Mouse (Mus musculus): ENCODE results near the gene Sdhb. TPM values are rescaled to one million over a fixed set of nuclear protein-coding genes. Genes with fewer than 3 reads are reported as not detected.

Sdhb gene
- total and polyA plus RNA-seq, 3 experiments: 292 to 414 (median 342) TPM

DNA sequence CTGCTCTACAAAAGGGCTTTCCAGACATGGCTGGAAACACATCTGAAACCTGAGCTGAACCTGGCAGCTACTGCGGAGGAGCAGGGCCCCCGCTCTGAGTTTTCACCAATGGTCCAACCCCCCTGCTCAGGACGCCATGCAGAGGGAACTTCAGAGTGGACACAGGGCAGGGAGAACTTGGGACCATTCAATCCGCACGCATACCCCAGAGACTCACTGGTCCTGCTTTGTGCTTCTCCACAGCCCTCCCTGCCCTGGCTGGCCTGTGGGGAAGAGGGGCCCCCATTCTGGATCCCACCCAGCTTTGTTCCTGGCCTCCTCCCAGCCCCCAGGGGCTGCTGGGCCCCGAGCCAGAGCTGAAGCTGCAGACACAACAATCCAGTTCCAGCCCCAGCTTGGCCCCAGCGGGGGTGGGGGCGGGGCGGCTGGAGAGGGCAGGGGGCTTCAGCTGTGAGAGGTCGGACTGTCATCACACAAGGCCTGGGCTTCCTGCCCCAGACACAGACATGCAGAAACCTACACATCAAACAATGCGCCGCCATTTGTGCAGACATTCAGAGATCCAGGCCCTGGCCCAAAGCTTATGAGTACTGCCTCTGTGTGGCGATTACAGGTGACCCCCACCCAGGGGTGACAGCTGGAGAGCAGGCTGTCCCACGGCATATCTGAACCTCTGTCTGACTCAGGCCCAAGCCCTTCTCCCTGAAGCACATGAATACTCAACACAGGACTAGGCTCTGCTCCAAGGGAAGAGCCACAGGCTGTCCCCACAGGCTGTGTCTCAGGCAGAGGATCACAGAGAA lies 60.0 kb downstream of the Sdhb start:
- no peaks in the 10 kb centered on the region for H3K79me2 ChIP-seq (ENCODE audit: control insufficient read depth, insufficient read depth, low read length, poor library complexity)
- H3K27me3 ChIP-seq (ENCODE audit: control insufficient read depth in 1 of 2, insufficient read depth in 2 of 2, low read length in 2 of 2): no peaks in the 10 kb centered on the region
- no peak overlapping the region for H3K27ac ChIP-seq (ENCODE audit: control insufficient read depth, low read depth, low read length)
- no peaks in the 10 kb centered on the region for H3K9me3 ChIP-seq (replicated peaks; ENCODE audit: insufficient read depth, low read length)
- no peaks in the 10 kb centered on the region for H3K4me1 ChIP-seq (ENCODE audit: control insufficient read depth in 1 of 2, insufficient read depth in 2 of 2, low read length in 2 of 2)
- no peak overlapping the region for H3K4me3 ChIP-seq (ENCODE audit: control insufficient read depth in 1 of 2, insufficient read depth in 1 of 2, low read depth in 2 of 2, low read length in 2 of 2)
- H3K36me3 ChIP-seq (ENCODE audit: control insufficient read depth in 1 of 2, insufficient read depth in 2 of 2, low read length in 2 of 2): no peaks in the 10 kb centered on the region
- no peak for DNase-seq (ENCODE audit: low read depth, low spot score)
- TF ChIP-seq GABPA (IDR thresholded peaks at IDR 0.05; ENCODE audit: low read depth, low read length): no peak
- TF ChIP-seq MYC (IDR thresholded peaks at IDR 0.05; ENCODE audit: low read depth, low read length): no peak
- TF ChIP-seq ZKSCAN1 (IDR thresholded peaks at IDR 0.05; ENCODE audit: low read depth, low read length): no peak
- H3K9ac ChIP-seq (ENCODE audit: control insufficient read depth, low read depth, low read length, poor library complexity, severe bottlenecking): no peak overlapping the region

DNA sequence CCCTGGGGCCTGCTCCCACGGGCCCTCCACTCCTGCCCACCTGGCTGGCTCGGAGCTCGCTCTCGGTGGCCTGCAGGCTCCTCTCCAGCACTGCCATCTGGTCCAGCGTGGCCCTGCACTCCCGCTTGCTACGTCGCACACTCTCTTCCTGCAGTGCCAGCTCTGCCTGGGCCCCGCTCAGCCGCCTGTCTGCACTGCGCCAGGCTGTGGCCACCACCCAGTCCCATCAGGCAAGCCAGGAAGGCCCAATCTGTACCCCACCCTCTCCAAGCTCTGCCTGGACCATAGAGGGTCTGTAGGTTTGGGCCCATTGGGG lies 60.6 kb downstream of the Sdhb start:
- Histone ChIP-seq H3K4me3 (ENCODE audit: control insufficient read depth in 1 of 2, insufficient read depth in 1 of 2, low read depth in 2 of 2, low read length in 2 of 2) (no peak overlapping the region), H3K36me3 (ENCODE audit: control insufficient read depth in 1 of 2, insufficient read depth in 2 of 2, low read length in 2 of 2) (no peaks in the 10 kb centered on the region), H3K79me2 (ENCODE audit: control insufficient read depth, insufficient read depth, low read length, poor library complexity) (no peaks in the 10 kb centered on the region), H3K4me1 (ENCODE audit: control insufficient read depth in 1 of 2, insufficient read depth in 2 of 2, low read length in 2 of 2) (no peaks in the 10 kb centered on the region), H3K9ac (ENCODE audit: control insufficient read depth, low read depth, low read length, poor library complexity, severe bottlenecking) (no peak overlapping the region), H3K27me3 (ENCODE audit: control insufficient read depth in 1 of 2, insufficient read depth in 2 of 2, low read length in 2 of 2) (no peaks in the 10 kb centered on the region), H3K27ac (ENCODE audit: control insufficient read depth, low read depth, low read length) (no peak overlapping the region), H3K9me3 (replicated peaks; ENCODE audit: insufficient read depth, low read length) (no peaks in the 10 kb centered on the region)
- DNase-seq (ENCODE audit: low read depth, low spot score): no peak
- TF ChIP-seq HCFC1 (IDR thresholded peaks at IDR 0.05; ENCODE audit: low read depth, low read length) (no peak), TAL1 (IDR thresholded peaks at IDR 0.05; ENCODE audit: low read length) (no peak), NELFE (IDR thresholded peaks at IDR 0.05; ENCODE audit: low read depth, low read length) (no peak), CTCF (IDR thresholded peaks at IDR 0.05 in 2 of 3, conservative IDR thresholded peaks at IDR 0.05 in 1 of 3; ENCODE audit: control insufficient read depth in 1 of 3, insufficient read depth in 1 of 3, low read depth in 2 of 3, low read length in 3 of 3, poor library complexity in 1 of 3, severe bottlenecking in 1 of 3) (no peak), MAZ (IDR thresholded peaks at IDR 0.05; ENCODE audit: low read depth, low read length) (no peak), GABPA (IDR thresholded peaks at IDR 0.05; ENCODE audit: low read depth, low read length) (no peak)

DNA sequence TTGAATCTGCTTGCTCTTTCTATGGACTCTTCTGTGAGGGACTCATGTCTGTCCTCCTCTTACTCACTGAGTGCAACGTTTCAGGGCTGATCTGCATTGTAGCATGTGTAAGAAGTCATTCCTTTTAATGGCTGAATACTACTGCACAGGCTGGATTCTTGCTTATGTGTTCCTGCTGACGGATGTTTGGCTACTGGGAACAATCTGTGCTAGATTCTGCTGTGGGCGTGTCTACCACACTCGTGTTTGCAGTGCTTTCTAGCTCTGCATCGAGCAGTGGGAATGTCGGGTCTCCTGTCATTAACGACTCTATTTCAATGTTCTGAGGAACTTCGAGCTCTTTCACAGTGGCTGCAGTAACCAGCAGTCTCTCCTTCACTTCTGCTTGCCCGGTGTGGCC lies 63.0 kb downstream of the Sdhb start:
- TF ChIP-seq KAT2A (conservative IDR thresholded peaks at IDR 0.05; ENCODE audit: low read depth, low read length) (no peak), ZKSCAN1 (IDR thresholded peaks at IDR 0.05; ENCODE audit: low read depth, low read length) (no peak)
- Histone ChIP-seq H3K9ac (ENCODE audit: control insufficient read depth, low read depth, low read length, poor library complexity, severe bottlenecking) (no peak overlapping the region), H3K9me3 (replicated peaks; ENCODE audit: insufficient read depth, low read length) (no peaks in the 10 kb centered on the region), H3K79me2 (ENCODE audit: control insufficient read depth, insufficient read depth, low read length, poor library complexity) (no peaks in the 10 kb centered on the region), H3K27ac (ENCODE audit: control insufficient read depth, low read depth, low read length) (no peak overlapping the region), H3K4me3 (ENCODE audit: control insufficient read depth in 1 of 2, insufficient read depth in 1 of 2, low read depth in 2 of 2, low read length in 2 of 2) (no peak overlapping the region), H3K36me3 (ENCODE audit: control insufficient read depth in 1 of 2, insufficient read depth in 2 of 2, low read length in 2 of 2) (no peaks in the 10 kb centered on the region), H3K4me1 (ENCODE audit: control insufficient read depth in 1 of 2, insufficient read depth in 2 of 2, low read length in 2 of 2) (no peaks in the 10 kb centered on the region), H3K27me3 (ENCODE audit: control insufficient read depth in 1 of 2, insufficient read depth in 2 of 2, low read length in 2 of 2) (no peaks in the 10 kb centered on the region)
- DNase-seq (ENCODE audit: low read depth, low spot score): no peak
